9 mouse cellular contexts compared by ENCODE assay signal in genomic region chr12:17738473-17738872, GRCm38 (mm10). TPM values are rescaled to one million over a fixed set of nuclear protein-coding genes. Genes with fewer than 3 reads are reported as not detected.
A peak's percentile ranks its signal among the peaks of the same experiment; 100 is the strongest.
DNase-seq lines count a peak whose midpoint lies in the region.
"Had no signal": no experiment of that assay in that cellular context is flagged by ENCODE, and none has a peak within 500 bp of the region (broad histone marks: within the 10 kb centered on the region; RNA-seq: fewer than 3 reads in every experiment).

No protein-coding gene starts in this region.

- intact Hi-C loops in heart, postnatal 25 days (cut with DNase I), result no loop called here

- peak; percentile 90 for DNase-seq in heart, adult 11 months
- no peak for DNase-seq in heart, postnatal 25 days (ENCODE audit: low spot score)
- peak; percentile 89 for DNase-seq in 3T3-L1 (ENCODE audit: low read depth, low spot score)
- DNase-seq in adrenal gland, postnatal 25 days, result peak; percentile 27
- DNase-seq in lung, postnatal 10 days, result peak; percentile 70
- DNase-seq in urinary bladder, postnatal 36 days (ENCODE audit: low spot score in 2 of 2), result no peak
- no peak for DNase-seq in layer of hippocampus, adult 9-11 months
- DNase-seq in ovary, postnatal 36 days (ENCODE audit: low spot score), result no peak
- DNase-seq: heart, postnatal 14 days had no signal

RNA-seq across cellular contexts. Expression of gene Hpcal1, which starts 47.8 kb away (rescaled TPM):
- total RNA-seq in heart, postnatal 25 days (2021), result 10 to 100 TPM; 15.3 to 20.8 TPM
- 14.4 and 17.2 TPM in 2 replicates for total RNA-seq in adrenal gland, postnatal 25 days (2021)

Comparison
In these comparisons a context has a peak if more than half of its experiments do, and no peak if none do; other contexts are left out.
1. DNase-seq: peak in heart, adult 11 months (single experiment), 3T3-L1 (single experiment), adrenal gland, postnatal 25 days (single experiment) and lung, postnatal 10 days (single experiment); none in heart, postnatal 25 days (single experiment), urinary bladder, postnatal 36 days (0 of 2), layer of hippocampus, adult 9-11 months (single experiment) and ovary, postnatal 36 days (single experiment).